Mouse (Mus musculus) ES-Bruce4 (cell line): ENCODE measurements around the gene Dnah17.

Source experiments
- CTCF ChIP-seq: IDR thresholded peaks from one replicate; pipeline ENCODE4 v1.8.1; 2011; ENCODE audit warnings: low read depth, low read length
- EP300 ChIP-seq: IDR thresholded peaks from 2 replicates; pipeline ENCODE4 v1.6.1; 2011; ENCODE audit warnings: low read depth, low read length; ENCODE audit not compliant: insufficient read depth
- POLR2A ChIP-seq: IDR thresholded peaks from one replicate; pipeline ENCODE4 v1.8.1; 2011; ENCODE audit warnings: low read length; ENCODE audit not compliant: insufficient read depth

- TF ChIP-seq CTCF (no peak), POLR2A (no peak), EP300 (no peak)
Observed at GRCm38 (mm10) chr11:118133133-118133751, 2.8 kb upstream of the Dnah17 start.
